Mouse (Mus musculus): Measurements from ENCODE around the gene Myt1.

GRCm38 (mm10) chr2:181832745-181833144 lies 69.6 kb downstream of the Myt1 start:
- TF ChIP-seq EP300 (IDR thresholded peaks at IDR 0.05; ENCODE audit: low read depth) (no peak), CTCF (IDR thresholded peaks at IDR 0.05; ENCODE audit: low read depth) (no peak)

Data from liver, postnatal 0 days (tissue).